Mouse (Mus musculus) liver, embryonic 13.5 days (tissue): Measurements from ENCODE around the gene Prkca. TPM values are rescaled to one million over a fixed set of nuclear protein-coding genes. Genes with fewer than 3 reads are reported as not detected.

Experiments
- ATAC-seq: fragments of 200-750 bp; cut with Nextera tagmentation; 2 replicates; pipeline ENCODE4 v1.8.0; 2017; ENCODE audit warnings: low read depth, mild to moderate bottlenecking, moderate number of reproducible peaks, moderate library complexity
- DNase-seq: peaks from one replicate; pipeline ENCODE4 v3.0.0; 2022
- H3K27ac ChIP-seq: fragments of 300-500 bp; sonication (generic); 2 replicates; pipeline ENCODE4 v1.5.1; 2015; ENCODE audit warnings: moderate library complexity, mild to moderate bottlenecking, inconsistent platforms
- H3K27me3 ChIP-seq: fragments of 300-500 bp; sonication (generic); 2 replicates; pipeline ENCODE4 v1.6.1; 2015; ENCODE audit warnings: mild to moderate bottlenecking, inconsistent platforms
- H3K36me3 ChIP-seq: fragments of 300-500 bp; sonication (generic); 2 replicates; pipeline ENCODE4 v1.6.1; 2015; ENCODE audit warnings: mild to moderate bottlenecking, inconsistent platforms
- H3K4me1 ChIP-seq: fragments of 300-500 bp; sonication (generic); replicated peaks from 2 replicates; pipeline ENCODE4 v1.6.1; 2015; ENCODE audit warnings: inconsistent platforms
- H3K4me2 ChIP-seq: fragments of 300-500 bp; sonication (generic); 2 replicates; pipeline ENCODE4 v1.6.1; 2015; ENCODE audit warnings: inconsistent platforms, mild to moderate bottlenecking, moderate library complexity
- H3K4me3 ChIP-seq: fragments of 300-500 bp; sonication (generic); replicated peaks from 2 replicates; pipeline ENCODE4 v1.5.1; 2015; ENCODE audit warnings: mild to moderate bottlenecking, inconsistent platforms
- H3K9ac ChIP-seq: fragments of 300-500 bp; sonication (generic); 2 replicates; pipeline ENCODE4 v1.6.1; 2015; ENCODE audit warnings: mild to moderate bottlenecking, inconsistent platforms
- H3K9me3 ChIP-seq: fragments of 300-500 bp; sonication (generic); replicated peaks from 2 replicates; pipeline ENCODE4 v1.6.1; 2016; ENCODE audit warnings: inconsistent platforms
- WGBS: fragments of 180-500 bp; shearing (Covaris S2); methylation state at CpG from one replicate; pipeline ENCODE4 v1.1.7; 2015; ENCODE audit not compliant: insufficient replicate concordance; 5-methylcytosine and 5-hydroxymethylcytosine counted together
- polyA plus RNA-seq: library from polyadenylated mRNA; unstranded; fragments of >200 nt; fragmentation: Nextera tagmentation; extraction: Ambion mirVana; gene quantifications from 2 replicates; pipeline ENCODE4 v1.2.1, GENCODE M21; 2015

Prkca gene
- polyA plus RNA-seq, 1 experiment from 2014 or later = 1.9 TPM

GRCm38 (mm10) chr11:108152591-108152990 is 191.1 kb downstream of the Prkca start:
- Histone ChIP-seq H3K4me3 (no peak overlapping the region), H3K4me2 (no peak overlapping the region), H3K27ac (no peak overlapping the region), H3K4me1 (peaks cover 20% of the 10 kb centered on the region), H3K9ac (no peak overlapping the region), H3K36me3 (no peaks in the 10 kb centered on the region), H3K9me3 (no peaks in the 10 kb centered on the region), H3K27me3 (peaks cover 21% of the 10 kb centered on the region)
- WGBS = 49% methylated on average over 4 of the region's 4 CpGs
- DNase-seq (no peak), ATAC-seq (no peak)

GRCm38 (mm10) chr11:108150410-108150809 is 193.3 kb downstream of the Prkca start:
- Histone ChIP-seq H3K4me1 (peaks cover 35% of the 10 kb centered on the region), H3K4me2 (no peak overlapping the region), H3K36me3 (no peaks in the 10 kb centered on the region), H3K27ac (no peak overlapping the region), H3K27me3 (peaks cover 26% of the 10 kb centered on the region), H3K9me3 (no peaks in the 10 kb centered on the region), H3K9ac (no peak overlapping the region), H3K4me3 (no peak overlapping the region)
- 71% methylated on average over 7 of the region's 7 CpGs for WGBS
- ATAC-seq (no peak), DNase-seq (no peak)

- peak overlapping the region; percentile 28 for H3K4me2 ChIP-seq
- peaks cover 26% of the 10 kb centered on the region for H3K27me3 ChIP-seq
- no peaks in the 10 kb centered on the region for H3K36me3 ChIP-seq
- DNase-seq (peak; percentile 9), ATAC-seq (peak; percentile 76)
- WGBS = 6% methylated on average over 9 of the region's 9 CpGs
- no peak overlapping the region for H3K4me3 ChIP-seq
- H3K4me1 ChIP-seq = peaks cover 35% of the 10 kb centered on the region
- H3K9ac ChIP-seq = no peak overlapping the region
- no peaks in the 10 kb centered on the region for H3K9me3 ChIP-seq
- H3K27ac ChIP-seq = no peak overlapping the region
These were observed 194.5 kb downstream of the Prkca start for GRCm38 (mm10) chr11:108149187-108149586.

GRCm38 (mm10) chr11:108148491-108148890 is 195.2 kb downstream of the Prkca start:
- Histone ChIP-seq H3K4me1 (peaks cover 35% of the 10 kb centered on the region), H3K27ac (no peak overlapping the region), H3K36me3 (no peaks in the 10 kb centered on the region), H3K27me3 (peaks cover 23% of the 10 kb centered on the region), H3K4me2 (peak overlapping the region; percentile 28), H3K9ac (no peak overlapping the region), H3K4me3 (no peak overlapping the region), H3K9me3 (no peaks in the 10 kb centered on the region)
- DNase-seq (peak; percentile 18), ATAC-seq (peak; percentile 73; the same call in 1 of the 2 replicates)
- WGBS = 9% methylated on average over 4 of the region's 4 CpGs

- 50% methylated on average over 13 of the region's 13 CpGs for WGBS
- no peak for DNase-seq
- H3K4me1 ChIP-seq = peaks cover 35% of the 10 kb centered on the region
- no peak overlapping the region for H3K9ac ChIP-seq
- ATAC-seq = no peak
- H3K27ac ChIP-seq = no peak overlapping the region
- H3K27me3 ChIP-seq = peaks cover 14% of the 10 kb centered on the region; the same call in 1 of the 2 replicates
- H3K4me3 ChIP-seq = no peak overlapping the region
- 0 out of 2 replicates have a peak overlapping the region, but pooled peaks have one; percentile 10 for H3K4me2 ChIP-seq
- no peaks in the 10 kb centered on the region for H3K36me3 ChIP-seq
- H3K9me3 ChIP-seq = no peaks in the 10 kb centered on the region
These were observed 197.8 kb downstream of the Prkca start for GRCm38 (mm10) chr11:108145752-108146496.

- H3K27me3 ChIP-seq = peaks cover 8% of the 10 kb centered on the region; the same call in 1 of the 2 replicates
- no peaks in the 10 kb centered on the region for H3K36me3 ChIP-seq
- no peaks in the 10 kb centered on the region for H3K9me3 ChIP-seq
- ATAC-seq = no peak
- peaks cover 35% of the 10 kb centered on the region for H3K4me1 ChIP-seq
- 70% methylated on average over 8 of the region's 8 CpGs for WGBS
- no peak overlapping the region for H3K9ac ChIP-seq
- no peak overlapping the region for H3K4me2 ChIP-seq
- H3K27ac ChIP-seq = no peak overlapping the region
- no peak overlapping the region for H3K4me3 ChIP-seq
- no peak for DNase-seq
These were observed 198.6 kb downstream of the Prkca start for GRCm38 (mm10) chr11:108145128-108145527.

GRCm38 (mm10) chr11:108143739-108144138 is 200.0 kb downstream of the Prkca start:
- no peak for DNase-seq
- Histone ChIP-seq H3K4me1 (peaks cover 24% of the 10 kb centered on the region), H3K4me2 (no peak overlapping the region), H3K27ac (no peak overlapping the region), H3K9ac (no peak overlapping the region), H3K4me3 (no peak overlapping the region), H3K36me3 (no peaks in the 10 kb centered on the region), H3K27me3 (peaks cover 6% of the 10 kb centered on the region; the same call in 1 of the 2 replicates), H3K9me3 (no peaks in the 10 kb centered on the region)
- no peak for ATAC-seq
- WGBS = 25% methylated on average over 2 of the region's 2 CpGs

GRCm38 (mm10) chr11:108140028-108140427 is 203.7 kb downstream of the Prkca start:
- no peak for DNase-seq
- H3K9me3 ChIP-seq = no peaks in the 10 kb centered on the region
- H3K27ac ChIP-seq = no peak overlapping the region
- no peak overlapping the region for H3K4me3 ChIP-seq
- ATAC-seq = no peak
- no peak overlapping the region for H3K9ac ChIP-seq
- no peaks in the 10 kb centered on the region for H3K36me3 ChIP-seq
- no peak overlapping the region for H3K4me2 ChIP-seq
- 77% methylated on average over 7 of the region's 7 CpGs for WGBS
- H3K4me1 ChIP-seq = no peaks in the 10 kb centered on the region
- H3K27me3 ChIP-seq = no peaks in the 10 kb centered on the region

GRCm38 (mm10) chr11:108136341-108136740 is 207.4 kb downstream of the Prkca start:
- H3K9ac ChIP-seq = no peak overlapping the region
- no peaks in the 10 kb centered on the region for H3K4me1 ChIP-seq
- no peak for ATAC-seq
- no peak overlapping the region for H3K4me3 ChIP-seq
- no peak for DNase-seq
- H3K27ac ChIP-seq = no peak overlapping the region
- no peaks in the 10 kb centered on the region for H3K36me3 ChIP-seq
- no peaks in the 10 kb centered on the region for H3K9me3 ChIP-seq
- no peak overlapping the region for H3K4me2 ChIP-seq
- 56% methylated on average over 3 of the region's 3 CpGs for WGBS
- no peaks in the 10 kb centered on the region for H3K27me3 ChIP-seq

GRCm38 (mm10) chr11:108135407-108136159 is 208.1 kb downstream of the Prkca start:
- H3K36me3 ChIP-seq = no peaks in the 10 kb centered on the region
- DNase-seq (no peak), ATAC-seq (no peak)
- H3K9ac ChIP-seq = no peak overlapping the region
- no peaks in the 10 kb centered on the region for H3K9me3 ChIP-seq
- 39% methylated on average over 4 of the region's 4 CpGs for WGBS
- no peaks in the 10 kb centered on the region for H3K27me3 ChIP-seq
- no peak overlapping the region for H3K27ac ChIP-seq
- H3K4me2 ChIP-seq = no peak overlapping the region
- no peak overlapping the region for H3K4me3 ChIP-seq
- no peaks in the 10 kb centered on the region for H3K4me1 ChIP-seq

- Histone ChIP-seq H3K4me3 (no peak overlapping the region), H3K27ac (no peak overlapping the region), H3K4me2 (no peak overlapping the region), H3K27me3 (no peaks in the 10 kb centered on the region), H3K9ac (no peak overlapping the region), H3K4me1 (no peaks in the 10 kb centered on the region), H3K9me3 (no peaks in the 10 kb centered on the region), H3K36me3 (no peaks in the 10 kb centered on the region)
- ATAC-seq (no peak), DNase-seq (no peak)
- 36% methylated on average over 5 of the region's 5 CpGs for WGBS
These were observed 215.1 kb downstream of the Prkca start for GRCm38 (mm10) chr11:108128593-108128992.
